Mouse (Mus musculus) brain, embryonic 14.5 days (tissue): ENCODE results near the gene C1qtnf5. TPM values are rescaled to one million over a fixed set of nuclear protein-coding genes. Genes with fewer than 3 reads are reported as not detected.

Source experiments
- DNase-seq: peaks from one replicate; pipeline ENCODE4 v3.0.0-alpha.2; 2011; ENCODE audit warnings: low read depth
- CTCF ChIP-seq: fragments of 200-500 bp; IDR thresholded peaks from 2 replicates; pipeline ENCODE4 v1.5.1; 2012; ENCODE audit warnings: inconsistent platforms, mild to moderate bottlenecking, moderate library complexity, borderline replicate concordance; ENCODE audit not compliant: insufficient read depth, insufficient read length; ENCODE audit errors: extremely low read depth
- POLR2A ChIP-seq: fragments of 200-500 bp; IDR thresholded peaks from 2 replicates; pipeline ENCODE4 v1.6.1; 2012; ENCODE audit warnings: mild to moderate bottlenecking, inconsistent platforms, borderline replicate concordance; ENCODE audit not compliant: poor library complexity, insufficient read depth, insufficient read length, severe bottlenecking; ENCODE audit errors: extremely low read depth
- polyA plus RNA-seq: library from polyadenylated mRNA; depleted of rRNA; stranded (reverse); fragments of >200 nt; gene quantifications from 2 replicates; pipeline ENCODE4 v1.2.3, GENCODE M21; 2012; rRNA removed

Gene C1qtnf5
- polyA plus RNA-seq, result 5.2 and 6.8 TPM in 2 replicates

DNA sequence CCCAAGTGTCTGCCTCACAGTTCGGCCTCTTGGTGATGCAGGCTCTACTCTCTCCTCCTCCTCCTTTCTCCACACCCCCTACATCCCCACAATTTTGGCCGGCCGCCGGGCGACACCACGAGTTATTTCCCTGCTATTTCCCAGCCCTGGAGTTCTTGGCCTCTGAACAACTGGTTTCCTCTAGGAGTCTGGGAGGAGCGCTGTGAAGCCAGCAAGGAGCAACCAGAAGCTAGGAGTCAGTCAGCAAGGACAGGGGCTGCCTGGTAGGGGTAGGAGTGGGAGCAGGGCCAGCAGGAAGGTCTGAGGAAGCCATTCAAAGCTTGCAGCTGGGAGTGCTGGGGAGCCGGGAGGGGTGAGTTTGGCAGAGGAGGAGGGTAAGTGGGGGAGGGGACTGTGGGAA lies at the start of gene C1qtnf5:
TSS of gene C1qtnf5 (plus strand) at position 136 of the 400 bp plus-strand sequence.
- TF ChIP-seq CTCF (no peak), POLR2A (no peak)
- peak; percentile 88 for DNase-seq

- DNase-seq, result no peak
- TF ChIP-seq CTCF, result no peak
- no peak for TF ChIP-seq POLR2A
Measured at GRCm38 (mm10) chr9:44058606-44059005, 48.4 kb upstream of the C1qtnf5 start.

- TF ChIP-seq POLR2A (no peak), CTCF (no peak)
- no peak for DNase-seq
Measured at GRCm38 (mm10) chr9:44065177-44065576, 41.9 kb upstream of the C1qtnf5 start.

DNA sequence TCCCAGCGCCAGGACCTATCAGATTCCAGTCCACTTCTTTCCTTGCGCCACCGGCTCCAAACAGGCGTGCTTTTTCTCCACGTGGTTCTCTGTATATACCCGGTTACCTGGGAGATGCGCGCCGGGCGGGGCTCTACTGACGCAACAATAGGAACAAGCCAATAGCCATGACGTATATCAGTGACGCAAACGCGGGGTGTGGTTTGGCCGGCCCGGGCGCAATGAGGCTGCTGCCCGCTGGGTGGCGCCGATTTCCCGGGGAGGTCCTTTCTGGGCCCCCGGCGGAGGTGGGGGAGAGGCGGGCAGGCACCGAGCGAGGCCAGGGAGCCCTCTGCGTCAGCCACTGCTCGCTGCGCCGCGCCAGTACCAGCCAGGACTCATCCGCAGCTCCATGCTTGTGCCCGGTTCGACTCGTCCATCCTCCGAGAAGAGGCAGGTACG lies 40.2 kb upstream of the C1qtnf5 start, which contains the start of gene Usp2:
TSS of gene Usp2 (plus strand) at position 237 of the 441 bp plus-strand sequence.
- TF ChIP-seq CTCF (peak; percentile 77), POLR2A (no peak)
- DNase-seq, result peak; percentile 99

GRCm38 (mm10) chr9:44067241-44067959 lies 39.6 kb upstream of the C1qtnf5 start:
- DNase-seq, result no peak
- no peak for TF ChIP-seq POLR2A
- no peak for TF ChIP-seq CTCF

- TF ChIP-seq POLR2A (no peak), CTCF (no peak)
- no peak for DNase-seq
Measured at GRCm38 (mm10) chr9:44067960-44068330, 39.1 kb upstream of the C1qtnf5 start.

- DNase-seq, result no peak
- no peak for TF ChIP-seq POLR2A
- no peak for TF ChIP-seq CTCF
Measured at GRCm38 (mm10) chr9:44069252-44069651, 37.8 kb upstream of the C1qtnf5 start.

- TF ChIP-seq CTCF (no peak), POLR2A (no peak)
- no peak for DNase-seq
Measured at GRCm38 (mm10) chr9:44070113-44070843, 36.8 kb upstream of the C1qtnf5 start.

- DNase-seq, result peak; percentile 19
- TF ChIP-seq CTCF (no peak), POLR2A (no peak)
Measured at GRCm38 (mm10) chr9:44070844-44071231, 36.2 kb upstream of the C1qtnf5 start.

DNA sequence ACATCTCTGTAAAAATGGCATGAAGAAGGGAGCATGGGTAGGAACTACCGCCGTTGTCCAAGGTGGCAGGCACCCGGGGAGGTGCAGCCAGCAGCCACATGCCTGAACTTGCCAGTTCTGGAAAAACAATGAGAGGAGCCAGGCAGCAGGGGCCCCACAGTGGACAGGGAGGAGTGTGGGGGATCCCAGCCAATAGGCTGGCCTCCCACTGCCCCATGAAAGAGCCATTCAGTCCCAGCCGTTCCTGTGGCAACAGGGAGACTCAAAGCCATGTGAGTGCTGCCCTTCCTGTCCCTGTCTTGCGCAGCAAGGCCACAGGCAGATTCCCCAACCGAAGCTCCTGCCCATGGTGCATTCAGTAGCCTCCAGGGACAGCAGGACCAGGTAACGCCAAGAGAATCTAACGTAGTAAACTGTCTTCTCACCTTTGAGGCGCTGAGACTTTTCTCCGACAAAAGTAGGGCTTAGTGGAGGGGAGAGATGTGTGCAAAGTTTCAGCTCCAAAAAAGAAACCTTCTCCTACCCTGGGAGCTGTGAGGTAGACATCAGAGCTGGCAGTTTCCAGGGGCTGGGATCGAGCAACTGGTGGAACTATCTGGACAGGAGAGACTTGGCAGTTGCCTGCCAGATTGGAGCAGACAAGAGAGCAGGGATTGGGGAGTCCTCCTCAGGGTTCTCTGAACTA lies 35.0 kb upstream of the C1qtnf5 start:
- DNase-seq, result peak; percentile 88
- no peak for TF ChIP-seq POLR2A

DNA sequence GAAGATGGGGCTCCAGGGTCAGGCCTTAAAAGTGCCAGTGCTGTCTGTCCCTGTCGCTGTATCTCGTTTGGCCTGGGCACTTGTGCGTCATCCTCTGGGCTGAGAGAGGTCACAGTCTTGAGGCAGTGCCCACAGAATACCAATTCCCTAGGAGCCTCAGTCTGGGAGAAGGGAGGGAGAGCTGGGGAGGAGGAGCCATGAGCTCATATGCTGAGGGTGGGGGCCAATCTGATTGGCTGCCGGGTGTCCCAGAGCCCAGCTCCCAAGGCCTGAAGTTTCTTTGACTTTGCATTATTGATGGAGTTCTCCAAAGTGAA lies 34.5 kb upstream of the C1qtnf5 start:
- DNase-seq, result peak; percentile 78
- no peak for TF ChIP-seq CTCF
- no peak for TF ChIP-seq POLR2A

DNA sequence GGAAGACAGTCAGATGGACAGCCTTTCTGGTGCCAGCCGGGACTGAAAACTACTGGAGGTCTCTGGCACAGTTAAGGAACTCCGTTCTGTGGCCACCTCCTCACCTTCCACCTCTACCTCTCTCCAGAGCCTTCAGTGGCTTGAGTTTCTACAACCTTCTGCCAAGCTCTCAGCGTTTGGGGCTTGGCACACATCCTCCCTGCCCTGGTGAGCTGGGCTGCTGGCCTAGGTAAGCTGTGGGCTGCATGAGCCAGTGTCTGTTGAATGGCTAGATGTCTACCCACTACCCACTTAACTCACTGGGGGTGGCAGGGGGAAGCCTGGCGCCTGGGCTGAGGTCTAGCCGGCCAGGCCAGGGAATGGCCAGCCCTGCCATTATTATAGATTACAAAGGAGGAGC lies 33.9 kb upstream of the C1qtnf5 start:
- TF ChIP-seq CTCF (no peak), POLR2A (no peak)
- DNase-seq, result no peak
